Mouse (Mus musculus) thymus, adult 2 months (tissue): Measurements from ENCODE around the gene Gm9508.

Experiments used
- CTCF ChIP-seq: fragments of 200-500 bp; IDR thresholded peaks from 2 replicates; pipeline ENCODE4 v1.5.1; 2012; ENCODE audit warnings: mild to moderate bottlenecking, control low read depth, low read length, moderate library complexity, borderline replicate concordance; ENCODE audit not compliant: control insufficient read depth, poor library complexity, insufficient read depth; ENCODE audit errors: extremely low read depth
- POLR2A ChIP-seq: fragments of 200-500 bp; IDR thresholded peaks from 2 replicates; pipeline ENCODE4 v1.6.1; 2012; ENCODE audit warnings: mild to moderate bottlenecking, low read length, control low read depth, moderate library complexity; ENCODE audit not compliant: control insufficient read depth, poor library complexity, insufficient read depth; ENCODE audit errors: extremely low read depth

- TF ChIP-seq CTCF (no peak), POLR2A (no peak)
These were observed 26.3 kb downstream of the Gm9508 start for GRCm38 (mm10) chr10:77670710-77671109.
